Mouse (Mus musculus) embryonic facial prominence, embryonic 13.5 days (tissue): ENCODE measurements around the gene Foxj3. TPM values are rescaled to one million over a fixed set of nuclear protein-coding genes. Genes with fewer than 3 reads are reported as not detected.

Experiments
- ATAC-seq: fragments of 200-750 bp; cut with Nextera tagmentation; 2 replicates; pipeline ENCODE4 v1.8.0; 2017; ENCODE audit warnings: low read depth; ENCODE audit not compliant: insufficient number of reproducible peaks, insufficient read depth, low FRiP score, low TSS enrichment
- H3K27ac ChIP-seq: fragments of 300-500 bp; sonication (generic); 2 replicates; pipeline ENCODE4 v1.5.1; 2015; ENCODE audit warnings: moderate library complexity, mild to moderate bottlenecking, inconsistent platforms
- H3K27me3 ChIP-seq: fragments of 300-500 bp; sonication (generic); 2 replicates; pipeline ENCODE4 v1.6.1; 2015; ENCODE audit warnings: mild to moderate bottlenecking, inconsistent platforms
- H3K36me3 ChIP-seq: fragments of 300-500 bp; sonication (generic); 2 replicates; pipeline ENCODE4 v1.6.1; 2015; ENCODE audit warnings: mild to moderate bottlenecking, inconsistent platforms
- H3K4me1 ChIP-seq: fragments of 300-500 bp; sonication (generic); 2 replicates; pipeline ENCODE4 v1.6.1; 2015; ENCODE audit warnings: inconsistent platforms
- H3K4me2 ChIP-seq: fragments of 300-500 bp; sonication (generic); 2 replicates; pipeline ENCODE4 v1.6.1; 2015; ENCODE audit warnings: moderate library complexity, mild to moderate bottlenecking, inconsistent platforms
- H3K4me3 ChIP-seq: fragments of 300-500 bp; sonication (generic); 2 replicates; pipeline ENCODE4 v1.5.1; 2015; ENCODE audit warnings: mild to moderate bottlenecking, inconsistent platforms
- H3K9ac ChIP-seq: fragments of 300-500 bp; sonication (generic); 2 replicates; pipeline ENCODE4 v1.6.1; 2015; ENCODE audit warnings: mild to moderate bottlenecking, inconsistent platforms
- H3K9me3 ChIP-seq: fragments of 300-500 bp; sonication (generic); 2 replicates; pipeline ENCODE4 v1.6.1; 2016; ENCODE audit warnings: inconsistent platforms
- WGBS: fragments of 180-500 bp; shearing (Covaris S2); methylation state at CpG from one replicate; pipeline ENCODE4 v1.1.7; 2015; ENCODE audit warnings: mixed read lengths; 5-methylcytosine and 5-hydroxymethylcytosine counted together
- polyA plus RNA-seq: library from polyadenylated mRNA; unstranded; fragments of >200 nt; fragmentation: Nextera tagmentation; extraction: Ambion mirVana; gene quantifications from 2 replicates; pipeline ENCODE4 v1.2.1, GENCODE M21; 2015

Gene Foxj3
- polyA plus RNA-seq, 1 experiment from 2014 or later: 27.1 TPM

- ATAC-seq: no peak
- WGBS: 83% methylated on average over 6 of the region's 6 CpGs
These were observed 101.1 kb downstream of the Foxj3 start for GRCm38 (mm10) chr4:119637946-119638345.

GRCm38 (mm10) chr4:119638656-119639055 lies 101.9 kb downstream of the Foxj3 start:
- no peak overlapping the region for H3K4me3 ChIP-seq
- no peak for ATAC-seq
- H3K4me2 ChIP-seq: no peak overlapping the region
- no peaks in the 10 kb centered on the region for H3K27me3 ChIP-seq
- H3K4me1 ChIP-seq: 0 out of 2 replicates have a peak, but pooled peaks cover 3% of the 10 kb centered on the region
- H3K36me3 ChIP-seq: no peaks in the 10 kb centered on the region
- no peak overlapping the region for H3K9ac ChIP-seq
- no peaks in the 10 kb centered on the region for H3K9me3 ChIP-seq
- H3K27ac ChIP-seq: no peak overlapping the region
- 62% methylated on average over 11 of the region's 11 CpGs for whole genome bisulfite sequencing

More at GRCm38 (mm10) chr4:119637946-119638345, 101.1 kb downstream of the Foxj3 start:
- no peak overlapping the region for H3K4me2 ChIP-seq
- no peak overlapping the region for H3K4me3 ChIP-seq
- no peaks in the 10 kb centered on the region for H3K9me3 ChIP-seq
- H3K27me3 ChIP-seq: no peaks in the 10 kb centered on the region
- H3K36me3 ChIP-seq: no peaks in the 10 kb centered on the region
- H3K9ac ChIP-seq: no peak overlapping the region
- no peak overlapping the region for H3K27ac ChIP-seq
- peaks cover 8% of the 10 kb centered on the region; the same call in 1 of the 2 replicates for H3K4me1 ChIP-seq

GRCm38 (mm10) chr4:119642666-119643065 lies 105.9 kb downstream of the Foxj3 start:
- Histone ChIP-seq H3K27ac (no peak overlapping the region), H3K27me3 (no peaks in the 10 kb centered on the region), H3K36me3 (no peaks in the 10 kb centered on the region), H3K4me1 (no peaks in the 10 kb centered on the region), H3K9ac (no peak overlapping the region), H3K4me2 (no peak overlapping the region), H3K9me3 (no peaks in the 10 kb centered on the region), H3K4me3 (no peak overlapping the region)
- ATAC-seq: no peak
- 79% methylated on average over 4 of the region's 4 CpGs for WGBS

- no peaks in the 10 kb centered on the region for H3K36me3 ChIP-seq
- no peak for ATAC-seq
- H3K9ac ChIP-seq: no peak overlapping the region
- 83% methylated on average over 1 of the region's 1 CpGs for WGBS
- no peaks in the 10 kb centered on the region for H3K4me1 ChIP-seq
- H3K27me3 ChIP-seq: no peaks in the 10 kb centered on the region
- H3K9me3 ChIP-seq: peaks cover 5% of the 10 kb centered on the region
- H3K4me3 ChIP-seq: no peak overlapping the region
- H3K27ac ChIP-seq: no peak overlapping the region
- no peak overlapping the region for H3K4me2 ChIP-seq
These were observed 120.2 kb downstream of the Foxj3 start for GRCm38 (mm10) chr4:119657011-119657410.

- Histone ChIP-seq H3K4me1 (no peaks in the 10 kb centered on the region), H3K27ac (no peak overlapping the region), H3K36me3 (no peaks in the 10 kb centered on the region), H3K9ac (no peak overlapping the region), H3K9me3 (no peaks in the 10 kb centered on the region), H3K4me3 (no peak overlapping the region), H3K27me3 (no peaks in the 10 kb centered on the region), H3K4me2 (no peak overlapping the region)
- WGBS: 68% methylated on average over 2 of the region's 2 CpGs
- no peak for ATAC-seq
These were observed 121.4 kb downstream of the Foxj3 start for GRCm38 (mm10) chr4:119658246-119658645.

- Histone ChIP-seq H3K9me3 (no peaks in the 10 kb centered on the region), H3K4me2 (no peak within 1 kb of the TSS), H3K36me3 (no peaks in the 10 kb centered on the region), H3K9ac (no peak within 1 kb of the TSS), H3K27ac (no peak within 1 kb of the TSS), H3K4me1 (no peaks in the 10 kb centered on the region), H3K27me3 (no peaks in the 10 kb centered on the region), H3K4me3 (no peak within 1 kb of the TSS)
- WGBS: 85% methylated on average over 4 of the region's 4 CpGs
- no peak for ATAC-seq
These were observed 121.9 kb downstream of the Foxj3 start, which contains the start of gene Guca2b for GRCm38 (mm10) chr4:119658731-119659130. Guca2b (minus strand) TSS chr4:119658954.

GRCm38 (mm10) chr4:119660007-119660406 lies 123.2 kb downstream of the Foxj3 start:
- 77% methylated on average over 8 of the region's 8 CpGs for WGBS
- H3K4me1 ChIP-seq: no peaks in the 10 kb centered on the region

GRCm38 (mm10) chr4:119662151-119662550 lies 125.3 kb downstream of the Foxj3 start:
- no peak overlapping the region for H3K9ac ChIP-seq
- 73% methylated on average over 4 of the region's 4 CpGs for WGBS
- H3K4me3 ChIP-seq: no peak overlapping the region
- no peaks in the 10 kb centered on the region for H3K36me3 ChIP-seq
- H3K9me3 ChIP-seq: no peaks in the 10 kb centered on the region
- no peak for ATAC-seq
- no peak overlapping the region for H3K4me2 ChIP-seq
- H3K27me3 ChIP-seq: no peaks in the 10 kb centered on the region
- H3K27ac ChIP-seq: no peak overlapping the region
- H3K4me1 ChIP-seq: no peaks in the 10 kb centered on the region

More at GRCm38 (mm10) chr4:119660007-119660406, 123.2 kb downstream of the Foxj3 start:
- no peak overlapping the region for H3K27ac ChIP-seq
- H3K9ac ChIP-seq: no peak overlapping the region
- no peaks in the 10 kb centered on the region for H3K36me3 ChIP-seq
- no peaks in the 10 kb centered on the region for H3K9me3 ChIP-seq
- no peaks in the 10 kb centered on the region for H3K27me3 ChIP-seq
- no peak overlapping the region for H3K4me2 ChIP-seq
- no peak overlapping the region for H3K4me3 ChIP-seq
- no peak for ATAC-seq

GRCm38 (mm10) chr4:119662976-119663375 lies 126.2 kb downstream of the Foxj3 start:
- H3K4me2 ChIP-seq: no peak overlapping the region
- H3K36me3 ChIP-seq: no peaks in the 10 kb centered on the region
- H3K9ac ChIP-seq: no peak overlapping the region
- H3K4me3 ChIP-seq: no peak overlapping the region
- H3K27me3 ChIP-seq: no peaks in the 10 kb centered on the region
- H3K4me1 ChIP-seq: no peaks in the 10 kb centered on the region
- no peaks in the 10 kb centered on the region for H3K9me3 ChIP-seq
- 71% methylated on average over 7 of the region's 7 CpGs for WGBS
- H3K27ac ChIP-seq: no peak overlapping the region
- ATAC-seq: no peak

GRCm38 (mm10) chr4:119663409-119664095 lies 126.7 kb downstream of the Foxj3 start:
- no peaks in the 10 kb centered on the region for H3K4me1 ChIP-seq
- 93% methylated on average over 14 of the region's 14 CpGs for WGBS
- no peak overlapping the region for H3K4me3 ChIP-seq
- H3K36me3 ChIP-seq: no peaks in the 10 kb centered on the region
- ATAC-seq: no peak
- no peaks in the 10 kb centered on the region for H3K27me3 ChIP-seq
- no peak overlapping the region for H3K9ac ChIP-seq
- H3K4me2 ChIP-seq: no peak overlapping the region
- H3K27ac ChIP-seq: no peak overlapping the region
- H3K9me3 ChIP-seq: no peaks in the 10 kb centered on the region

GRCm38 (mm10) chr4:119665166-119665565 lies 128.4 kb downstream of the Foxj3 start:
- H3K36me3 ChIP-seq: no peaks in the 10 kb centered on the region
- H3K4me3 ChIP-seq: no peak overlapping the region
- no peak overlapping the region for H3K27ac ChIP-seq
- no peak overlapping the region for H3K4me2 ChIP-seq
- H3K4me1 ChIP-seq: peaks cover 5% of the 10 kb centered on the region; the same call in 1 of the 2 replicates
- no peak for ATAC-seq
- H3K9me3 ChIP-seq: no peaks in the 10 kb centered on the region
- no peaks in the 10 kb centered on the region for H3K27me3 ChIP-seq
- WGBS: 89% methylated on average over 2 of the region's 2 CpGs
- no peak overlapping the region for H3K9ac ChIP-seq

- Histone ChIP-seq H3K4me2 (no peak overlapping the region), H3K27ac (no peak overlapping the region), H3K9ac (no peak overlapping the region), H3K4me1 (peaks cover 6% of the 10 kb centered on the region; the same call in 1 of the 2 replicates), H3K36me3 (no peaks in the 10 kb centered on the region), H3K4me3 (no peak overlapping the region), H3K27me3 (no peaks in the 10 kb centered on the region), H3K9me3 (no peaks in the 10 kb centered on the region)
- ATAC-seq: no peak
- WGBS: 53% methylated on average over 8 of the region's 8 CpGs
These were observed 129.3 kb downstream of the Foxj3 start for GRCm38 (mm10) chr4:119666116-119666515.
